Mouse (Mus musculus): Measurements from ENCODE around the gene Kcnn3.

DNA sequence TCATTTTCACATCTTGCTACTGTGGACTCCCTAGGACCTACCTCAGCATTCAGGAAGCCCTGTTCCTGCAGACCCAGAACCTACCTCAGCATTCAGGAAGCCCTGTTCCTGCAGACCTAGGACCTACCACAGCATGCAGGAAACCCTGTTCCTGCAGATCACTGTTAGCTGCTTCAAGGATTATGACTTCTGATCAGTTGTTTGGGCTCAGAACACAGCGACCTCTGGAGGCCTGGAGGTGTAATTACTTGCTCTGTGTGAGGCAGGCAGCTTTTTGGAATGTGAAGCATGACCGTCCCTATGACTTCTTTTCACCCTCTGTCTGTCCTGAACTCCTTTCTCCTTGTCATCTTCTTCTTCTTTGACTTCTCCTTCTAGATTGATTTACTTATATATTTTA, 38.5 kb upstream of the Kcnn3 start:
- peak; percentile 85 for TF ChIP-seq CTCF (IDR thresholded peaks at IDR 0.05; ENCODE audit: low read depth)
- no peak for TF ChIP-seq EP300 (IDR thresholded peaks at IDR 0.05; ENCODE audit: low read depth)
